Mouse (Mus musculus) spleen, postnatal 10 days (tissue): ENCODE results near the gene Casc3.

ENCODE experiments used
- DNase-seq, 2 experiments: peaks; one replicate each; pipeline ENCODE4 v3.0.0; 2021 to 2022; ENCODE audit warnings: low spot score in 2 of 2

The Casc3 gene

GRCm38 (mm10) chr11:98867293-98867692 lies 62.6 kb downstream of the Casc3 start:
- DNase-seq = no peak

- no peak for DNase-seq
Measured at GRCm38 (mm10) chr11:98869906-98870305, 65.2 kb downstream of the Casc3 start.

GRCm38 (mm10) chr11:98870791-98871190 lies 66.1 kb downstream of the Casc3 start:
- DNase-seq = no peak

GRCm38 (mm10) chr11:98871416-98871815 lies 66.7 kb downstream of the Casc3 start:
- DNase-seq = no peak

- no peak for DNase-seq
Measured at GRCm38 (mm10) chr11:98872040-98872439, 67.3 kb downstream of the Casc3 start.

- DNase-seq = peak in 1 of 2 experiments; percentile 54
Measured at GRCm38 (mm10) chr11:98873900-98874299, 69.2 kb downstream of the Casc3 start.

GRCm38 (mm10) chr11:98877001-98877400 lies 72.3 kb downstream of the Casc3 start:
- no peak for DNase-seq
